Mouse (Mus musculus) brain, embryonic 18.5 days (tissue): Measurements from ENCODE around the gene Zfp386.
A peak's percentile ranks its signal among the peaks of the same experiment; 100 is the strongest.
"Not testable (repeated sequence)": the region's sequence is repeated elsewhere in the genome, so short reads cannot be mapped to it uniquely, and the experiment has no call there.

Source experiments
- DNase-seq: peaks from one replicate; pipeline ENCODE4 v3.0.0-alpha.2; 2012; ENCODE audit warnings: low read depth, low spot score

The Zfp386 gene

GRCm38 (mm10) chr12:116047440-116048377, at the start of gene Zfp386:
Zfp386 (plus strand) TSS chr12:116047724.
- DNase-seq = peak; percentile 97

GRCm38 (mm10) chr12:115999784-116000183, 47.7 kb upstream of the Zfp386 start:
- DNase-seq = not testable (repeated sequence)

GRCm38 (mm10) chr12:116002946-116003345, 44.6 kb upstream of the Zfp386 start:
- not testable (repeated sequence) for DNase-seq

GRCm38 (mm10) chr12:116010812-116011211, 36.7 kb upstream of the Zfp386 start:
- DNase-seq = no peak

- DNase-seq = no peak
Measured at GRCm38 (mm10) chr12:116028095-116028494, 19.4 kb upstream of the Zfp386 start.

- DNase-seq = no peak
Measured at GRCm38 (mm10) chr12:116035346-116035745, 12.2 kb upstream of the Zfp386 start.

GRCm38 (mm10) chr12:116044785-116045184, 2.7 kb upstream of the Zfp386 start:
- no peak for DNase-seq

- DNase-seq = no peak
Measured at GRCm38 (mm10) chr12:116048766-116049165, 1.2 kb downstream of the Zfp386 start.

- no peak for DNase-seq
Measured at GRCm38 (mm10) chr12:116049236-116049635, 1.7 kb downstream of the Zfp386 start.

- DNase-seq = no peak
Measured at GRCm38 (mm10) chr12:116049701-116050100, 2.2 kb downstream of the Zfp386 start.

- DNase-seq = no peak
Measured at GRCm38 (mm10) chr12:116054342-116054741, 6.8 kb downstream of the Zfp386 start.

GRCm38 (mm10) chr12:116056112-116056511, 8.6 kb downstream of the Zfp386 start:
- no peak for DNase-seq

- DNase-seq = no peak
Measured at GRCm38 (mm10) chr12:116061561-116062193, 14.2 kb downstream of the Zfp386 start.

GRCm38 (mm10) chr12:116062194-116062583, 14.7 kb downstream of the Zfp386 start:
- no peak for DNase-seq

GRCm38 (mm10) chr12:116063020-116063419, 15.5 kb downstream of the Zfp386 start:
- DNase-seq = no peak

GRCm38 (mm10) chr12:116071023-116071422, 23.5 kb downstream of the Zfp386 start:
- no peak for DNase-seq

GRCm38 (mm10) chr12:116077074-116077854, 29.7 kb downstream of the Zfp386 start, which contains the start of gene Vipr2:
Vipr2 (plus strand) TSS chr12:116077726.
- DNase-seq = no peak

- no peak for DNase-seq
Measured at GRCm38 (mm10) chr12:116077855-116078366, 30.4 kb downstream of the Zfp386 start.

- no peak for DNase-seq
Measured at GRCm38 (mm10) chr12:116083125-116083524, 35.6 kb downstream of the Zfp386 start.

GRCm38 (mm10) chr12:116084294-116084693, 36.8 kb downstream of the Zfp386 start:
- no peak for DNase-seq

GRCm38 (mm10) chr12:116086951-116087600, 39.6 kb downstream of the Zfp386 start:
- no peak for DNase-seq
